Mouse (Mus musculus): ENCODE measurements around the gene Filip1l. TPM values are rescaled to one million over a fixed set of nuclear protein-coding genes. Genes with fewer than 3 reads are reported as not detected.

Filip1l gene
- polyA plus RNA-seq, 1 experiment from 2014 or later = 34.0 TPM

GRCm38 (mm10) chr16:57554886-57555400, 202.1 kb downstream of the Filip1l start:
- no peaks in the 10 kb centered on the region for H3K27me3 ChIP-seq (replicated peaks)
- no peaks in the 10 kb centered on the region for H3K9me3 ChIP-seq
- no peak overlapping the region for H3K9ac ChIP-seq
- peaks cover 12% of the 10 kb centered on the region for H3K4me1 ChIP-seq (replicated peaks)
- no peak overlapping the region for H3K4me2 ChIP-seq (replicated peaks)
- WGBS = 85% methylated on average over 6 of the region's 6 CpGs
- no peak overlapping the region for H3K27ac ChIP-seq
- H3K36me3 ChIP-seq = no peaks in the 10 kb centered on the region; the same call in 1 of the 2 replicates
- no peak overlapping the region for H3K4me3 ChIP-seq (replicated peaks)
- no peak for ATAC-seq

GRCm38 (mm10) chr16:57555667-57556066, 202.8 kb downstream of the Filip1l start:
- 62% methylated on average over 4 of the region's 4 CpGs for WGBS
- Histone ChIP-seq H3K27ac (no peak overlapping the region), H3K27me3 (replicated peaks) (no peaks in the 10 kb centered on the region)

GRCm38 (mm10) chr16:57556244-57556643, 203.4 kb downstream of the Filip1l start:
- no peak overlapping the region for H3K4me3 ChIP-seq (replicated peaks)
- H3K27me3 ChIP-seq (replicated peaks) = no peaks in the 10 kb centered on the region
- no peak for ATAC-seq
- H3K27ac ChIP-seq = no peak overlapping the region
- H3K4me2 ChIP-seq (replicated peaks) = no peak overlapping the region
- no peaks in the 10 kb centered on the region for H3K9me3 ChIP-seq
- peaks cover 12% of the 10 kb centered on the region for H3K4me1 ChIP-seq (replicated peaks)
- H3K9ac ChIP-seq = no peak overlapping the region
- 50% methylated on average over 2 of the region's 2 CpGs for WGBS
- no peaks in the 10 kb centered on the region; the same call in 1 of the 2 replicates for H3K36me3 ChIP-seq

More at GRCm38 (mm10) chr16:57555667-57556066, 202.8 kb downstream of the Filip1l start:
- H3K9me3 ChIP-seq = no peaks in the 10 kb centered on the region
- H3K9ac ChIP-seq = no peak overlapping the region
- H3K4me2 ChIP-seq (replicated peaks) = no peak overlapping the region
- H3K4me1 ChIP-seq (replicated peaks) = peaks cover 12% of the 10 kb centered on the region
- no peak overlapping the region for H3K4me3 ChIP-seq (replicated peaks)
- H3K36me3 ChIP-seq = no peaks in the 10 kb centered on the region; the same call in 1 of the 2 replicates
- ATAC-seq = no peak

GRCm38 (mm10) chr16:57558258-57558657, 205.4 kb downstream of the Filip1l start:
- Histone ChIP-seq H3K27ac (no peak overlapping the region), H3K36me3 (no peaks in the 10 kb centered on the region), H3K9ac (no peak overlapping the region), H3K27me3 (replicated peaks) (no peaks in the 10 kb centered on the region), H3K4me2 (replicated peaks) (no peak overlapping the region), H3K4me3 (replicated peaks) (no peak overlapping the region), H3K9me3 (no peaks in the 10 kb centered on the region), H3K4me1 (replicated peaks) (peaks cover 7% of the 10 kb centered on the region)
- no peak for ATAC-seq
- 89% methylated on average over 3 of the region's 3 CpGs for WGBS

GRCm38 (mm10) chr16:57560185-57560584, 207.3 kb downstream of the Filip1l start:
- H3K9ac ChIP-seq = no peak overlapping the region
- 94% methylated on average over 1 of the region's 1 CpGs for WGBS
- no peak for ATAC-seq

GRCm38 (mm10) chr16:57563453-57563852, 210.6 kb downstream of the Filip1l start:
- Histone ChIP-seq H3K27me3 (replicated peaks) (no peaks in the 10 kb centered on the region), H3K4me1 (replicated peaks) (0 out of 2 replicates have a peak, but pooled peaks cover 2% of the 10 kb centered on the region), H3K4me3 (replicated peaks) (no peak overlapping the region), H3K9ac (no peak overlapping the region), H3K36me3 (no peaks in the 10 kb centered on the region), H3K27ac (peak overlapping the region; percentile 74; the same call in 1 of the 2 replicates), H3K9me3 (no peaks in the 10 kb centered on the region), H3K4me2 (replicated peaks) (no peak overlapping the region)
- WGBS = 23% methylated on average over 3 of the region's 3 CpGs
- ATAC-seq = peak; percentile 87

More at GRCm38 (mm10) chr16:57560185-57560584, 207.3 kb downstream of the Filip1l start:
- Histone ChIP-seq H3K27ac (no peak overlapping the region), H3K4me3 (replicated peaks) (no peak overlapping the region), H3K4me1 (replicated peaks) (peaks cover 7% of the 10 kb centered on the region), H3K27me3 (replicated peaks) (no peaks in the 10 kb centered on the region), H3K9me3 (no peaks in the 10 kb centered on the region), H3K36me3 (no peaks in the 10 kb centered on the region), H3K4me2 (replicated peaks) (no peak overlapping the region)

GRCm38 (mm10) chr16:57564807-57565206, 211.9 kb downstream of the Filip1l start:
- H3K27me3 ChIP-seq (replicated peaks) = no peaks in the 10 kb centered on the region
- H3K4me1 ChIP-seq (replicated peaks) = 0 out of 2 replicates have a peak, but pooled peaks cover 2% of the 10 kb centered on the region
- no peak overlapping the region for H3K9ac ChIP-seq
- no peak overlapping the region for H3K4me2 ChIP-seq (replicated peaks)
- H3K4me3 ChIP-seq (replicated peaks) = no peak overlapping the region
- ATAC-seq = no peak
- H3K9me3 ChIP-seq = no peaks in the 10 kb centered on the region
- H3K27ac ChIP-seq = no peak overlapping the region
- H3K36me3 ChIP-seq = peaks cover 2% of the 10 kb centered on the region; the same call in 1 of the 2 replicates
- 49% methylated on average over 1 of the region's 1 CpGs for WGBS

GRCm38 (mm10) chr16:57566215-57566614, 213.3 kb downstream of the Filip1l start:
- Histone ChIP-seq H3K4me3 (replicated peaks) (no peak overlapping the region), H3K9me3 (no peaks in the 10 kb centered on the region), H3K27ac (0 out of 2 replicates have a peak overlapping the region, but pooled peaks have one; percentile 9), H3K4me2 (replicated peaks) (no peak overlapping the region), H3K27me3 (replicated peaks) (no peaks in the 10 kb centered on the region), H3K36me3 (peaks cover 6% of the 10 kb centered on the region), H3K4me1 (replicated peaks) (0 out of 2 replicates have a peak, but pooled peaks cover 2% of the 10 kb centered on the region), H3K9ac (no peak overlapping the region)
- 73% methylated on average over 3 of the region's 3 CpGs for WGBS
- no peak for ATAC-seq

- Histone ChIP-seq H3K4me2 (replicated peaks) (no peak overlapping the region), H3K36me3 (peaks cover 11% of the 10 kb centered on the region), H3K4me1 (replicated peaks) (0 out of 2 replicates have a peak, but pooled peaks cover 6% of the 10 kb centered on the region), H3K9me3 (no peaks in the 10 kb centered on the region), H3K27me3 (replicated peaks) (no peaks in the 10 kb centered on the region), H3K4me3 (replicated peaks) (no peak overlapping the region), H3K27ac (no peak overlapping the region), H3K9ac (no peak overlapping the region)
- ATAC-seq = peak; percentile 96
- WGBS = 69% methylated on average over 7 of the region's 7 CpGs
Observed at GRCm38 (mm10) chr16:57568648-57569404, 215.9 kb downstream of the Filip1l start.

- H3K27me3 ChIP-seq (replicated peaks) = no peaks in the 10 kb centered on the region
- no peak overlapping the region for H3K4me3 ChIP-seq (replicated peaks)
- no peaks in the 10 kb centered on the region for H3K9me3 ChIP-seq
- ATAC-seq = no peak
- WGBS = 85% methylated on average over 5 of the region's 5 CpGs
- 0 out of 2 replicates have a peak, but pooled peaks cover 6% of the 10 kb centered on the region for H3K4me1 ChIP-seq (replicated peaks)
- no peak overlapping the region for H3K9ac ChIP-seq
- H3K36me3 ChIP-seq = peaks cover 11% of the 10 kb centered on the region
- no peak overlapping the region for H3K4me2 ChIP-seq (replicated peaks)
- no peak overlapping the region for H3K27ac ChIP-seq
Observed at GRCm38 (mm10) chr16:57570789-57571311, 218.0 kb downstream of the Filip1l start.

- Histone ChIP-seq H3K27ac (no peak overlapping the region), H3K9me3 (no peaks in the 10 kb centered on the region), H3K4me2 (replicated peaks) (no peak overlapping the region), H3K27me3 (replicated peaks) (no peaks in the 10 kb centered on the region), H3K4me1 (replicated peaks) (0 out of 2 replicates have a peak, but pooled peaks cover 6% of the 10 kb centered on the region), H3K9ac (no peak overlapping the region), H3K36me3 (peaks cover 11% of the 10 kb centered on the region), H3K4me3 (replicated peaks) (no peak overlapping the region)
- 61% methylated on average over 1 of the region's 1 CpGs for WGBS
- no peak for ATAC-seq
Observed at GRCm38 (mm10) chr16:57573831-57574230, 220.9 kb downstream of the Filip1l start.

- Histone ChIP-seq H3K27me3 (replicated peaks) (no peaks in the 10 kb centered on the region), H3K27ac (no peak overlapping the region), H3K36me3 (peaks cover 5% of the 10 kb centered on the region), H3K4me2 (replicated peaks) (no peak overlapping the region), H3K9ac (no peak overlapping the region), H3K4me3 (replicated peaks) (no peak overlapping the region), H3K9me3 (no peaks in the 10 kb centered on the region), H3K4me1 (replicated peaks) (0 out of 2 replicates have a peak, but pooled peaks cover 6% of the 10 kb centered on the region)
- WGBS = 93% methylated on average over 1 of the region's 1 CpGs
- no peak for ATAC-seq
Observed at GRCm38 (mm10) chr16:57575764-57576388, 223.0 kb downstream of the Filip1l start.
